Mouse (Mus musculus): ENCODE results near the gene Nup107. TPM values are rescaled to one million over a fixed set of nuclear protein-coding genes. Genes with fewer than 3 reads are reported as not detected.

Nup107 gene
- polyA plus RNA-seq, 1 experiment, result 12.8 TPM

DNA sequence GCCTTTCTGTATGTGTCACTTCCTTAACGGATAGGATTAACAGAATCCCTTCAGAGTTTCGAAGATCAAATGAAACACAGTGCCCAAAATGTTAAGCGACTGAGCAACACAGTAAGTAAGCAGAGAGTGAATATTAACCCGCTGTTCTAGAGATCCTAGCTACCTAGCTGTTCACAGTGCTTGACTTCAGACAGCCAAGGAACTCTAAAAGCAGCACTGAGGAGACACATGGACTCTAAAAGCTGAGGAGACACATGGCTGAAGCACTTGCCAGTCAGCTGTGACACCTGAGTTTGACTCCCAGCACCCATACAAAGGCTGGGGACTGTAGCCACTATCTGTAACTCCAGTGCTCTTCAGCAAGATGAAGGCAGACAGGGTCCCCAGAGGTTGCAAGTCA lies 36.5 kb upstream of the Nup107 start:
- H3K27ac ChIP-seq (ENCODE audit: insufficient read depth, low read length), result no peak overlapping the region
- TF ChIP-seq CTCF (IDR thresholded peaks at IDR 0.05; ENCODE audit: extremely low read depth, insufficient read depth, low read length) (no peak), POLR2A (IDR thresholded peaks at IDR 0.05; ENCODE audit: extremely low read depth, insufficient read depth, low read length) (no peak)
- peaks cover 3% of the 10 kb centered on the region for H3K4me1 ChIP-seq (ENCODE audit: control insufficient read depth, insufficient read depth, low read length)
- no peak overlapping the region for H3K4me3 ChIP-seq (ENCODE audit: insufficient read depth, low read length)

DNA sequence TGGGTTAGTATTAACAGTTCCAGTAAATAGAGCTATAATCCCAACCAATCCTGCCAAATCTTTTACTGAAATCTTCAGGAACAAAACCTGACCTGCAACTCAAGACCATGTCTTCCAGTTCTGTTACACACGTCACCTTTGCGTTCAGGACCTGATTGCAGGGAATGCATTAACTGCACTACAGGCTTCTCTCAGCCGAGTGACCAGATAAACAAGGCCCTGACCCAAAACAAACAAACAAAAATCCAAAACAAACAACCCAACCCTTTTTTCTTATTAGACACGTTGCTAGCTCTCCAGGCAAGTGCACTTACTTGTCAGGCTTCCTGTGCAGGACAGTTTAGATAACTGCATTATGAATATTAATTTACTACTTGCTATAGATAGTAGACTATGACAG lies 36.0 kb upstream of the Nup107 start:
- H3K4me1 ChIP-seq (ENCODE audit: control insufficient read depth, insufficient read depth, low read length), result peaks cover 3% of the 10 kb centered on the region
- TF ChIP-seq CTCF (IDR thresholded peaks at IDR 0.05; ENCODE audit: extremely low read depth, insufficient read depth, low read length) (no peak), POLR2A (IDR thresholded peaks at IDR 0.05; ENCODE audit: extremely low read depth, insufficient read depth, low read length) (no peak)
- no peak overlapping the region for H3K27ac ChIP-seq (ENCODE audit: insufficient read depth, low read length)
- H3K4me3 ChIP-seq (ENCODE audit: insufficient read depth, low read length), result no peak overlapping the region

DNA sequence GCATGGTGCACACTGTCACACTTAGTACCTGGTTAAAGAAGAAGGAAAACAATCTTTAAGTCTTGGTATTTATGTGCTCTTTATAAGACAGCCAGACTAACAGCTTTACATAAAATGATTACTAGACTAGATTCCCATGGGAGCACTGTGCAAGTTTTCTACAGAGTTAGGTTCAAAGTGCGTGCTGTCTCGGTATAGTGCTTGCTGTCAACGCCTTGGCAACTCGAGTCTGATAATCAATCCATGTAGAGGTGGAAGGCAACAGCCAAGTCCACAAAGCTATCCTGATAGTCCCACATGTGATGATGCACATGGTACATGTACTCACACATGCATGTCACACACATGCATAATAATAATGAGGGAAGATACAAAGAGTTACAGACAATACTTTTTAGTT lies 32.1 kb upstream of the Nup107 start:
- TF ChIP-seq POLR2A (IDR thresholded peaks at IDR 0.05; ENCODE audit: extremely low read depth, insufficient read depth, low read length) (no peak), CTCF (IDR thresholded peaks at IDR 0.05; ENCODE audit: extremely low read depth, insufficient read depth, low read length) (no peak)

DNA sequence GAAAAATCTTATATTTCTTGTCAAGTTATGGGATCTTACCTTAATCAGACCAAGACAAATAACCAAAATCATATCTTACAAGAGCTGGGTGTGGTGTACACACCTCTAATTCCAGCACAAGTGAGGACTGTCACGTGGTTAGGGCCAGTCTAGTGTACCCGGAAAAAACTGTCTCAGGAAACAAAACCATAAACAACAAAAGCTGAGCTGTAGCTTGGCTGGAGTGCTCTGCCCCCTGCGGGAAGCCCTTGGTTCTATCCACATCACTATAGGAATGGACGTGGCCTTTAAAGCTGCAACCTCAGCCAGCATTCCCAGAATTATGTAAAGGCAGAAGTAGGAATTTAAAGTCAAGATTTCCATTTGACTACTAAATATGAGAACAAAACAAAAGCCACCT lies 31.6 kb upstream of the Nup107 start:
- no peak overlapping the region for H3K27ac ChIP-seq (ENCODE audit: insufficient read depth, low read length)
- no peak for TF ChIP-seq CTCF (IDR thresholded peaks at IDR 0.05; ENCODE audit: extremely low read depth, insufficient read depth, low read length)
- no peak for TF ChIP-seq POLR2A (IDR thresholded peaks at IDR 0.05; ENCODE audit: extremely low read depth, insufficient read depth, low read length)
- no peak overlapping the region for H3K4me3 ChIP-seq (ENCODE audit: insufficient read depth, low read length)
- peaks cover 2% of the 10 kb centered on the region for H3K4me1 ChIP-seq (ENCODE audit: control insufficient read depth, insufficient read depth, low read length)

More for the DNA sequence above, 32.1 kb upstream of the Nup107 start:
- no peak overlapping the region for H3K27ac ChIP-seq (ENCODE audit: insufficient read depth, low read length)
- peaks cover 2% of the 10 kb centered on the region for H3K4me1 ChIP-seq (ENCODE audit: control insufficient read depth, insufficient read depth, low read length)
- no peak overlapping the region for H3K4me3 ChIP-seq (ENCODE audit: insufficient read depth, low read length)

DNA sequence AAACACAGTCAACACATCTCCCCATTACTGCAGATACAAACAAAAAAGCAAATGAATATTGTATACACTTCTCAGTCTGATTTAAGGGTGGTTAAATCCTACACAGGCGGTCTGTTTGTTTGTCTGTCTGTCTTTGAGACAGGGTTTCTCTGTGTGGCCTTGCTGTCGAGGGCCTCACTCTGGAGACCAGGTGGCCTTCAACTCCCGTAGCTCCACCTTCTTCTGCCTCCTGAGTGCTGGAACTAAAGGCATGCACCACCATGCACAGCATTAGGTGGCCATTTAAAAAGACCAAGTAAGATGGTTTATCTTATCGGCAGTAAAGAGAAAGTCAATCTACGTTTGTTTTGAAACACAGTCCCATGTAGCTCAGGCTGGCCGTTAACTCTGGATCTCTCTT lies 30.8 kb upstream of the Nup107 start:
- no peak overlapping the region for H3K27ac ChIP-seq (ENCODE audit: insufficient read depth, low read length)
- no peak for TF ChIP-seq POLR2A (IDR thresholded peaks at IDR 0.05; ENCODE audit: extremely low read depth, insufficient read depth, low read length)
- TF ChIP-seq CTCF (IDR thresholded peaks at IDR 0.05; ENCODE audit: extremely low read depth, insufficient read depth, low read length), result no peak
- no peaks in the 10 kb centered on the region for H3K4me1 ChIP-seq (ENCODE audit: control insufficient read depth, insufficient read depth, low read length)
- no peak overlapping the region for H3K4me3 ChIP-seq (ENCODE audit: insufficient read depth, low read length)

DNA sequence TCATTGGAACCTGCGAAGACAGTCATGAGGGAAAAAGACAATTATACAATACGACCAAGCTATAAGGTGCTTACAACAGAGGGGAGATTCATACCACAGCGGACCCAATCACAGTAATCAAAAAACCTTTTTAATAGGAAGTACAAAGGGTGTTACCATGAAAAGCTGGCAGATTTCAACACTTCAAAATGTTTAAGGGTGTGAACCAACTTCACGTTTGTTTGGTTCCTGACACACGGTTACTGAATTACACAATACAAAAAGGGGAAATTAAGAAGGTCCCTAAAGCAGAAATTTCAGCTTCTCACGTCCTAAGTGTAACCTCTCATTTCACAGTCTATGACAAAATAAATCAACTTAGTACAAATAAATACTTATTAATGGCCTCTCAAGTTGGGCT lies 26.1 kb upstream of the Nup107 start:
- Histone ChIP-seq H3K27ac (ENCODE audit: insufficient read depth, low read length) (no peak overlapping the region), H3K4me3 (ENCODE audit: insufficient read depth, low read length) (no peak overlapping the region), H3K4me1 (ENCODE audit: control insufficient read depth, insufficient read depth, low read length) (no peaks in the 10 kb centered on the region)
- no peak for TF ChIP-seq POLR2A (IDR thresholded peaks at IDR 0.05; ENCODE audit: extremely low read depth, insufficient read depth, low read length)

DNA sequence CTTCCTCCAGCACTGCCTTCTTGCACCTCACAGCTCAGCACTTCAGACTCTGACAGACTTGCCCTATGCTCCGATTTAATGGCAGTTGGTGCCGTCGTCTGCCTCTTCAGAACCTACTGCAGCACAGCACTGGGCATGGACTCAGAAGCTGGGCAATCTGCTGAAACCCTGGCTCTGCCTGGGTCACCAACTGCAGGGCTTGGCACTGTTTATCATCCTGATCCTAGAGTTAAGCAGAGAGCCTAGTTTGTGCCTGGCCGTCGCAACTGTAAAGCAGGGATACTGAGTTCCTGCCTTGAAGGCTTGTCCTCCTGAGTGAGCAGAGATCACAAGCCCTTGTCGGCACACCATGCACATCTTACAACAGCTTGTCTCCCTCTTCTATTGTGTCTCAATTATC lies 24.2 kb upstream of the Nup107 start:
- no peaks in the 10 kb centered on the region for H3K4me1 ChIP-seq (ENCODE audit: control insufficient read depth, insufficient read depth, low read length)
- no peak for TF ChIP-seq POLR2A (IDR thresholded peaks at IDR 0.05; ENCODE audit: extremely low read depth, insufficient read depth, low read length)
- TF ChIP-seq CTCF (IDR thresholded peaks at IDR 0.05; ENCODE audit: extremely low read depth, insufficient read depth, low read length), result no peak
- H3K27ac ChIP-seq (ENCODE audit: insufficient read depth, low read length), result no peak overlapping the region
- no peak overlapping the region for H3K4me3 ChIP-seq (ENCODE audit: insufficient read depth, low read length)

- H3K27ac ChIP-seq (ENCODE audit: insufficient read depth, low read length), result no peak overlapping the region
- H3K4me1 ChIP-seq (ENCODE audit: control insufficient read depth, insufficient read depth, low read length), result no peaks in the 10 kb centered on the region
- no peak overlapping the region for H3K4me3 ChIP-seq (ENCODE audit: insufficient read depth, low read length)
- no peak for TF ChIP-seq POLR2A (IDR thresholded peaks at IDR 0.05; ENCODE audit: extremely low read depth, insufficient read depth, low read length)
- no peak for TF ChIP-seq CTCF (IDR thresholded peaks at IDR 0.05; ENCODE audit: extremely low read depth, insufficient read depth, low read length)
Observed at GRCm38 (mm10) chr10:117812501-117812900, 20.0 kb upstream of the Nup107 start.

DNA sequence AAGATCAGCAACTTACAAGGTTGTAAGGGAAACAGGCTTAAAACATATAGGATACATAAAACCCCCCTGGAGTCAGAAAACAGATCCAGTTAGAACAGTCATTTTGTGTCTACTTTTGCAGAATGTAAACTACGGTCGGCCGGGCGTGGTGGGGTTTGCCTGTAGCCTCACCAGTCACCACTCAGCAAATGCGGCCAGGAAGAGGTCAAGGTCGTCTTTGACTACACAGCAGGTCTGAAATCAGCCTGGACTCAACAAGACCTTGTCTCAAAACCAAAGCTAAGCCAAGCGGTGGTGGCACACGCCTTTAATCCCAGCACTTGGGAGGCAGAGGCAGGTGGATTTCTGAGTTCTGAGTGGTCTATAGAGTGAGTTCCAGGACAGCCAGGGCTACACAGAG lies 19.1 kb upstream of the Nup107 start:
- Histone ChIP-seq H3K4me1 (ENCODE audit: control insufficient read depth, insufficient read depth, low read length) (no peaks in the 10 kb centered on the region), H3K27ac (ENCODE audit: insufficient read depth, low read length) (no peak overlapping the region), H3K4me3 (ENCODE audit: insufficient read depth, low read length) (no peak overlapping the region)
- TF ChIP-seq POLR2A (IDR thresholded peaks at IDR 0.05; ENCODE audit: extremely low read depth, insufficient read depth, low read length) (no peak), CTCF (IDR thresholded peaks at IDR 0.05; ENCODE audit: extremely low read depth, insufficient read depth, low read length) (no peak)

- TF ChIP-seq POLR2A (IDR thresholded peaks at IDR 0.05; ENCODE audit: extremely low read depth, insufficient read depth, low read length) (no peak), CTCF (IDR thresholded peaks at IDR 0.05; ENCODE audit: extremely low read depth, insufficient read depth, low read length) (no peak)
- no peak overlapping the region for H3K27ac ChIP-seq (ENCODE audit: insufficient read depth, low read length)
- no peaks in the 10 kb centered on the region for H3K4me1 ChIP-seq (ENCODE audit: control insufficient read depth, insufficient read depth, low read length)
- no peak overlapping the region for H3K4me3 ChIP-seq (ENCODE audit: insufficient read depth, low read length)
Observed at GRCm38 (mm10) chr10:117810506-117810905, 18.0 kb upstream of the Nup107 start.

- Histone ChIP-seq H3K27ac (ENCODE audit: insufficient read depth, low read length) (no peak overlapping the region), H3K4me3 (ENCODE audit: insufficient read depth, low read length) (no peak overlapping the region), H3K4me1 (ENCODE audit: control insufficient read depth, insufficient read depth, low read length) (no peaks in the 10 kb centered on the region)
- TF ChIP-seq POLR2A (IDR thresholded peaks at IDR 0.05; ENCODE audit: extremely low read depth, insufficient read depth, low read length) (no peak), CTCF (IDR thresholded peaks at IDR 0.05; ENCODE audit: extremely low read depth, insufficient read depth, low read length) (no peak)
Observed at GRCm38 (mm10) chr10:117808068-117808467, 15.6 kb upstream of the Nup107 start.

Measured in cortical plate, adult 2 months (tissue).